Mouse (Mus musculus): Measurements from ENCODE around the gene Spock1. TPM values are rescaled to one million over a fixed set of nuclear protein-coding genes. Genes with fewer than 3 reads are reported as not detected.

The Spock1 gene
- polyA plus RNA-seq, 1 experiment: 0.23 TPM

GRCm38 (mm10) chr13:57679591-57679990, 228.5 kb downstream of the Spock1 start:
- Histone ChIP-seq H3K4me1 (ENCODE audit: control insufficient read depth, insufficient read depth, low read length) (no peaks in the 10 kb centered on the region), H3K4me3 (ENCODE audit: insufficient read depth, low read length) (no peak overlapping the region), H3K27ac (ENCODE audit: insufficient read depth, low read length) (no peak overlapping the region)
- TF ChIP-seq POLR2A (IDR thresholded peaks at IDR 0.05; ENCODE audit: low read depth, low read length) (no peak), CTCF (IDR thresholded peaks at IDR 0.05; ENCODE audit: borderline replicate concordance, insufficient read depth, low read length) (no peak)

- no peak for TF ChIP-seq POLR2A (IDR thresholded peaks at IDR 0.05; ENCODE audit: low read depth, low read length)
- TF ChIP-seq CTCF (IDR thresholded peaks at IDR 0.05; ENCODE audit: borderline replicate concordance, insufficient read depth, low read length): no peak
- H3K4me3 ChIP-seq (ENCODE audit: insufficient read depth, low read length): no peak overlapping the region
These were observed 231.3 kb downstream of the Spock1 start for GRCm38 (mm10) chr13:57676820-57677219.

GRCm38 (mm10) chr13:57673399-57673798, 234.7 kb downstream of the Spock1 start:
- no peak for TF ChIP-seq POLR2A (IDR thresholded peaks at IDR 0.05; ENCODE audit: low read depth, low read length)
- TF ChIP-seq CTCF (IDR thresholded peaks at IDR 0.05; ENCODE audit: borderline replicate concordance, insufficient read depth, low read length): no peak
- Histone ChIP-seq H3K4me1 (ENCODE audit: control insufficient read depth, insufficient read depth, low read length) (no peaks in the 10 kb centered on the region), H3K27ac (ENCODE audit: insufficient read depth, low read length) (no peak overlapping the region), H3K4me3 (ENCODE audit: insufficient read depth, low read length) (no peak overlapping the region)

More at GRCm38 (mm10) chr13:57676820-57677219, 231.3 kb downstream of the Spock1 start:
- H3K4me1 ChIP-seq (ENCODE audit: control insufficient read depth, insufficient read depth, low read length): no peaks in the 10 kb centered on the region
- no peak overlapping the region for H3K27ac ChIP-seq (ENCODE audit: insufficient read depth, low read length)

GRCm38 (mm10) chr13:57672762-57673161, 235.4 kb downstream of the Spock1 start:
- H3K27ac ChIP-seq (ENCODE audit: insufficient read depth, low read length): no peak overlapping the region
- no peak for TF ChIP-seq POLR2A (IDR thresholded peaks at IDR 0.05; ENCODE audit: low read depth, low read length)
- no peak for TF ChIP-seq CTCF (IDR thresholded peaks at IDR 0.05; ENCODE audit: borderline replicate concordance, insufficient read depth, low read length)
- H3K4me1 ChIP-seq (ENCODE audit: control insufficient read depth, insufficient read depth, low read length): no peaks in the 10 kb centered on the region
- no peak overlapping the region for H3K4me3 ChIP-seq (ENCODE audit: insufficient read depth, low read length)

- no peak for TF ChIP-seq POLR2A (IDR thresholded peaks at IDR 0.05; ENCODE audit: low read depth, low read length)
- no peak for TF ChIP-seq CTCF (IDR thresholded peaks at IDR 0.05; ENCODE audit: borderline replicate concordance, insufficient read depth, low read length)
These were observed 236.2 kb downstream of the Spock1 start for GRCm38 (mm10) chr13:57671919-57672318.

GRCm38 (mm10) chr13:57671322-57671721, 236.8 kb downstream of the Spock1 start:
- Histone ChIP-seq H3K27ac (ENCODE audit: insufficient read depth, low read length) (no peak overlapping the region), H3K4me1 (ENCODE audit: control insufficient read depth, insufficient read depth, low read length) (no peaks in the 10 kb centered on the region), H3K4me3 (ENCODE audit: insufficient read depth, low read length) (no peak overlapping the region)
- no peak for TF ChIP-seq CTCF (IDR thresholded peaks at IDR 0.05; ENCODE audit: borderline replicate concordance, insufficient read depth, low read length)
- TF ChIP-seq POLR2A (IDR thresholded peaks at IDR 0.05; ENCODE audit: low read depth, low read length): no peak

More at GRCm38 (mm10) chr13:57671919-57672318, 236.2 kb downstream of the Spock1 start:
- Histone ChIP-seq H3K4me1 (ENCODE audit: control insufficient read depth, insufficient read depth, low read length) (no peaks in the 10 kb centered on the region), H3K4me3 (ENCODE audit: insufficient read depth, low read length) (no peak overlapping the region), H3K27ac (ENCODE audit: insufficient read depth, low read length) (no peak overlapping the region)

- Histone ChIP-seq H3K27ac (ENCODE audit: insufficient read depth, low read length) (no peak overlapping the region), H3K4me1 (ENCODE audit: control insufficient read depth, insufficient read depth, low read length) (no peaks in the 10 kb centered on the region), H3K4me3 (ENCODE audit: insufficient read depth, low read length) (no peak overlapping the region)
- no peak for TF ChIP-seq POLR2A (IDR thresholded peaks at IDR 0.05; ENCODE audit: low read depth, low read length)
- no peak for TF ChIP-seq CTCF (IDR thresholded peaks at IDR 0.05; ENCODE audit: borderline replicate concordance, insufficient read depth, low read length)
These were observed 240.5 kb downstream of the Spock1 start for GRCm38 (mm10) chr13:57667621-57668020.

GRCm38 (mm10) chr13:57666173-57666842, 241.8 kb downstream of the Spock1 start:
- TF ChIP-seq CTCF (IDR thresholded peaks at IDR 0.05; ENCODE audit: borderline replicate concordance, insufficient read depth, low read length) (no peak), POLR2A (IDR thresholded peaks at IDR 0.05; ENCODE audit: low read depth, low read length) (no peak)
- Histone ChIP-seq H3K4me3 (ENCODE audit: insufficient read depth, low read length) (no peak overlapping the region), H3K27ac (ENCODE audit: insufficient read depth, low read length) (no peak overlapping the region), H3K4me1 (ENCODE audit: control insufficient read depth, insufficient read depth, low read length) (no peaks in the 10 kb centered on the region)

GRCm38 (mm10) chr13:57662554-57662953, 245.6 kb downstream of the Spock1 start:
- TF ChIP-seq POLR2A (IDR thresholded peaks at IDR 0.05; ENCODE audit: low read depth, low read length) (no peak), CTCF (IDR thresholded peaks at IDR 0.05; ENCODE audit: borderline replicate concordance, insufficient read depth, low read length) (no peak)

GRCm38 (mm10) chr13:57660523-57660922, 247.6 kb downstream of the Spock1 start:
- no peak overlapping the region for H3K4me3 ChIP-seq (ENCODE audit: insufficient read depth, low read length)
- TF ChIP-seq CTCF (IDR thresholded peaks at IDR 0.05; ENCODE audit: borderline replicate concordance, insufficient read depth, low read length) (no peak), POLR2A (IDR thresholded peaks at IDR 0.05; ENCODE audit: low read depth, low read length) (no peak)

More at GRCm38 (mm10) chr13:57662554-57662953, 245.6 kb downstream of the Spock1 start:
- H3K27ac ChIP-seq (ENCODE audit: insufficient read depth, low read length): no peak overlapping the region
- H3K4me1 ChIP-seq (ENCODE audit: control insufficient read depth, insufficient read depth, low read length): no peaks in the 10 kb centered on the region
- H3K4me3 ChIP-seq (ENCODE audit: insufficient read depth, low read length): no peak overlapping the region

More at GRCm38 (mm10) chr13:57660523-57660922, 247.6 kb downstream of the Spock1 start:
- Histone ChIP-seq H3K4me1 (ENCODE audit: control insufficient read depth, insufficient read depth, low read length) (no peaks in the 10 kb centered on the region), H3K27ac (ENCODE audit: insufficient read depth, low read length) (no peak overlapping the region)
